Mouse (Mus musculus) MEL (cell line): ENCODE results near the gene Lmntd1. TPM values are rescaled to one million over a fixed set of nuclear protein-coding genes. Genes with fewer than 3 reads are reported as not detected.

ENCODE experiments used
- DNase-seq: peaks from one replicate; pipeline ENCODE4 v3.0.0; 2011; ENCODE audit warnings: low read depth, low spot score
- H3K27ac ChIP-seq: 2 replicates; pipeline ENCODE4 v1.5.1; 2012; ENCODE audit warnings: low read depth, mild to moderate bottlenecking, control low read depth, low read length, moderate library complexity; ENCODE audit not compliant: control insufficient read depth
- H3K27me3 ChIP-seq, 2 experiments: fragments of 150-350 bp in 1 of 2; sonication (generic) in 1 of 2; 2 replicates each; pipeline ENCODE4 v1.6.1; 2012; ENCODE audit warnings: low read length in 2 of 2, mild to moderate bottlenecking in 2 of 2, improper control_type of control experiment in 1 of 2, moderate library complexity in 1 of 2; ENCODE audit not compliant: insufficient read depth in 2 of 2, control insufficient read depth in 1 of 2
- H3K36me3 ChIP-seq, 2 experiments: 2 replicates each; pipeline ENCODE4 v1.6.1; 2012 to 2014; ENCODE audit warnings: low read length in 2 of 2, improper control_type of control experiment in 1 of 2, inconsistent platforms in 1 of 2, mild to moderate bottlenecking in 1 of 2; ENCODE audit not compliant: insufficient read depth in 2 of 2, control insufficient read depth in 1 of 2
- H3K4me1 ChIP-seq, 2 experiments: fragments of 150-350 bp in 1 of 2; sonication (generic) in 1 of 2; 2 replicates each; pipeline ENCODE4 v1.6.1; 2012; ENCODE audit warnings: low read length in 2 of 2, improper control_type of control experiment in 1 of 2, mild to moderate bottlenecking in 1 of 2; ENCODE audit not compliant: insufficient read depth in 2 of 2, control insufficient read depth in 1 of 2
- H3K4me3 ChIP-seq, 2 experiments: fragments of 150-350 bp in 1 of 2; sonication (generic) in 1 of 2; 2 replicates each; pipeline ENCODE4 v1.5.1; 2012; ENCODE audit warnings: low read depth in 2 of 2, low read length in 2 of 2, mild to moderate bottlenecking in 2 of 2, moderate library complexity in 2 of 2, control low read depth in 1 of 2, improper control_type of control experiment in 1 of 2; ENCODE audit not compliant: control insufficient read depth in 1 of 2, insufficient read depth in 1 of 2
- H3K79me2 ChIP-seq: 2 replicates; pipeline ENCODE4 v1.6.1; 2012; ENCODE audit warnings: mild to moderate bottlenecking, low read length, moderate library complexity; ENCODE audit not compliant: control insufficient read depth, poor library complexity, insufficient read depth
- H3K9ac ChIP-seq: 2 replicates; pipeline ENCODE4 v1.6.1; 2012; ENCODE audit warnings: low read depth, mild to moderate bottlenecking, control low read depth, low read length, moderate library complexity; ENCODE audit not compliant: control insufficient read depth, poor library complexity, severe bottlenecking
- H3K9me3 ChIP-seq: fragments of 150-350 bp; sonication (generic); replicated peaks from 2 replicates; pipeline ENCODE4 v1.6.1; 2012; ENCODE audit warnings: mild to moderate bottlenecking, low read length, improper control_type of control experiment, moderate library complexity; ENCODE audit not compliant: insufficient read depth
- GABPA ChIP-seq: IDR thresholded peaks from 2 replicates; pipeline ENCODE4 v1.6.1; 2012; ENCODE audit warnings: low read depth, mild to moderate bottlenecking, inconsistent platforms, low read length, improper control_type of control experiment, moderate library complexity
- MAX ChIP-seq: IDR thresholded peaks from 2 replicates; pipeline ENCODE4 v1.6.1; 2011; ENCODE audit warnings: low read length, improper control_type of control experiment
- USF2 ChIP-seq, 2 experiments: IDR thresholded peaks; 2 replicates each; pipeline ENCODE4 v1.6.1; 2011 to 2012; ENCODE audit warnings: improper control_type of control experiment in 2 of 2, low read length in 2 of 2, borderline replicate concordance in 1 of 2, inconsistent platforms in 1 of 2, low read depth in 1 of 2, mild to moderate bottlenecking in 1 of 2; ENCODE audit not compliant: insufficient read depth in 1 of 2
- polyA plus RNA-seq, 2 experiments: library from polyadenylated mRNA; stranded (reverse) in 1 of 2; unstranded in 1 of 2; fragments of >175 nt in 1 of 2; fragments of >200 nt in 1 of 2; gene quantifications; 2 replicates each; pipeline versions ENCODE4 v1.2.1 to v1.2.4; 2012; ENCODE audit warnings: low replicate concordance in 2 of 2, low read depth in 1 of 2; ENCODE audit not compliant: insufficient read length in 2 of 2, insufficient read depth in 1 of 2, missing spikeins in 1 of 2
- total RNA-seq: library from RNA; depleted of rRNA; stranded (reverse); fragments of 300-350 nt; gene quantifications from 2 replicates; pipeline ENCODE4 v1.2.3, GENCODE M21; 2012; rRNA removed

The Lmntd1 gene
- total and polyA plus RNA-seq, 3 experiments = not detected

GRCm38 (mm10) chr6:145322246-145322645 is 291.9 kb downstream of the Lmntd1 start:
- Histone ChIP-seq H3K9me3 (no peaks in the 10 kb centered on the region), H3K27me3 (no peaks in the 10 kb centered on the region), H3K9ac (no peak overlapping the region), H3K36me3 (no peaks in the 10 kb centered on the region), H3K79me2 (no peaks in the 10 kb centered on the region), H3K4me3 (no peak overlapping the region), H3K4me1 (peaks cover 0 to 3% of the 10 kb centered on the region in 2 experiments; a peak in 1 of 4 replicates), H3K27ac (no peak overlapping the region)
- no peak for TF ChIP-seq USF2 (IDR thresholded peaks at IDR 0.05; ENCODE audit: borderline replicate concordance in 1 of 2, insufficient read depth in 1 of 2, low read depth in 1 of 2, low read length in 2 of 2)
- TF ChIP-seq GABPA = no peak
- no peak for DNase-seq

GRCm38 (mm10) chr6:145320156-145320555 is 294.0 kb downstream of the Lmntd1 start:
- no peak overlapping the region for H3K4me3 ChIP-seq
- H3K79me2 ChIP-seq = no peaks in the 10 kb centered on the region
- no peak overlapping the region for H3K9ac ChIP-seq
- H3K36me3 ChIP-seq = no peaks in the 10 kb centered on the region
- no peaks in the 10 kb centered on the region for H3K27me3 ChIP-seq
- peaks cover 0 to 3% of the 10 kb centered on the region in 2 experiments; a peak in 1 of 4 replicates for H3K4me1 ChIP-seq
- DNase-seq = no peak
- no peak overlapping the region for H3K27ac ChIP-seq
- H3K9me3 ChIP-seq = no peaks in the 10 kb centered on the region
- no peak for TF ChIP-seq MAX

Other genes starting within 250 kb of the Lmntd1 start
- 0.16 and 0.23 TPM in 2 replicates for gene Tuba3b, start 1.4 kb upstream of the Lmntd1 start, total RNA-seq
- gene Tuba3b, start 1.4 kb upstream of the Lmntd1 start, polyA plus RNA-seq = under 1 TPM in 1 of 2 experiments, not detected in 1; 0.06 TPM
- gene Rassf8, start 132.4 kb upstream of the Lmntd1 start, total RNA-seq = not detected in 2 replicates
- not detected for gene Rassf8, start 132.4 kb upstream of the Lmntd1 start, polyA plus RNA-seq